Mouse (Mus musculus) liver, embryonic 14.5 days (tissue): Measurements from ENCODE around the gene Fyn.

ENCODE experiments used
- CTCF ChIP-seq: IDR thresholded peaks from 2 replicates; pipeline ENCODE4 v1.5.1; 2016; ENCODE audit warnings: antibody characterized with exemption, low read depth, control low read depth
- EP300 ChIP-seq: IDR thresholded peaks from 2 replicates; pipeline ENCODE4 v1.6.1; 2016; ENCODE audit warnings: antibody characterized with exemption, low read depth

DNA sequence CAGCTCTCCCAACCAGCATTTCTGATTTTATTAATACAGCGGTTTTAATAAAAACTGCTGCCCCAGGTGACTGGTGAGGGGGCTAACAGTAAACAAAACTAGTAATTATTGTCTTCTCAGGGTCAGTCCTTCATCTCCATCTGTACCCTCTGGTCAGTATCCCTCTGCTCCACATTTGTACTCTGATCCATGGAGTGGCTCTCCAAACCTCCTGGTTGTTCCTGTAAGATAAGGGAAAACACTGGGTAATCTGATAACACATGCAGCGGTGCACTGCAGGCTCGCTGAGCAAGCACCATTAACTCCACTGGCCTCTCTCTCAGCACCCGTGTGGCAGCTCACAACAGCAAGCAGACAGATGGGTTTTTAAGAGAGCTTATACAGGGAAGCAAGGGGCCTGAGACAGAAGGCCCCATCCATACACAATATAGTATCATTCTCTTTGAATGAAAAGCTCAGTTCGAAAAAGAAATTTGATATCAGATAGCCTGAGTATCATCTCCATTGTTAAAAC is 189.9 kb downstream of the Fyn start:
- no peak for TF ChIP-seq CTCF
- TF ChIP-seq EP300, result no peak
